Mouse (Mus musculus): ENCODE data around the gene Plcb4.

DNA sequence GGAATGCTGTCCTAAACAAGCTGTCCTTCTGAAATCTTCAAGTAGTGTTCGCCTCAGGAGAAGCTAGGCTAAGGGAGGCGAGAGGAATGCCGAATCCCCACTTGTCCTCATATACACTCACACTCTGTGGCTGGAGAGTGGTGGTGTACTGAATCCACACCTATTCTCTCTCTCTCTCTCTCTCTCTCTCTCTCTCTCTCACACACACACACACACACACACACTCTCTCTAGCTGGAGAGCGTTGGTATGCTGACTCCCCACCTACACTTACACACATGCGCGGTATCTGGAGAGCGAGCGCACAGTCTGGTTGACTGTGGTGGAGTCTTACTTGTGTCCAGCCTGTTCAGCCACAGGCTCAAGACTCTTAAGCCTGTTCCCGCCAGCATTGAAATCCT is 68.3 kb downstream of the Plcb4 start:
- TF ChIP-seq CTCF (IDR thresholded peaks at IDR 0.05; ENCODE audit: insufficient read depth, low read length) (no peak), POLR2A (IDR thresholded peaks at IDR 0.05; ENCODE audit: borderline replicate concordance, extremely low read depth, low read depth, low read length) (no peak)
